Mouse (Mus musculus): ENCODE results near the gene Dclk1. TPM values are rescaled to one million over a fixed set of nuclear protein-coding genes. Genes with fewer than 3 reads are reported as not detected.
A peak's percentile ranks its signal among the peaks of the same experiment; 100 is the strongest.
"Not testable (repeated sequence)": the region's sequence is repeated elsewhere in the genome, so short reads cannot be mapped to it uniquely, and the experiment has no call there.

Gene Dclk1
- 47.9 and 62.8 TPM in 2 replicates for polyA plus RNA-seq (2016; fragmentation: Nextera tagmentation; extraction: Ambion mirVana)

DNA sequence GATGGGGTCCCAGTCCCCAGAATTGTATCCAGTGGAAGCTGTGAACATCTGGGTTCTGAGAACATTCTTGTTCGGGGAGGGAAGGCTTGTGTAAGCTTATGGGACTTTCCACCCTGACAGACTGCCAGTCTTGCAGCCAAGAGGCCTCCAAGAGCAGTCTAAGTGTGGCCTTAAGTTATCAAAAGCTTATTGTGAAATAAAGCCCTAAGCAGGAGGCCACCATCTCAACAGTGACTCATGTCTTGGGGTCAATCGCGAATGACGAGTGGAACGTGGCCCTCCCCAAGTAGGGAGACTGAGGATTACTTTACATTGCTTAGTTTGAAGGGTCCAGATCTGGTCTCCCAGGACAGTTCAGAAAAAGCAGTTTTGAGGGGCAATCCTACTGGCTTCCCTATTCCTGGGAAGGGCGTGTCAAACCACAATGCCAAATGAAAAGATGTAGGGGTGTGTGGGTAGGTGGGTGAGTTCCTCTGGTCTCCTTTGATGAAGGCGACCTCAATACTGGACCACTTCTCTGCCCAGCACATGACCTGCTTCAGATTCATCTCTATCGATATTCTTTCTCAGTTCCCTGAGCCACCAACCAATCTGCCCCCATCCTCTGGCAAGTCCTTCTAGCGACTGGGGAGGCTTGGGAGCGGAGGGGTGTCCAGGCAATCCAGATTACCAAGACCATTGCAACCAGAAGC, at the start of gene Dclk1:
TSS of gene Dclk1 (plus strand) at position 635 of the 692 bp plus-strand sequence.
- Histone ChIP-seq H3K27ac (peak within 1 kb of the TSS; percentile 72), H3K4me2 (peak within 1 kb of the TSS; percentile 92), H3K4me3 (replicated peaks) (peak within 1 kb of the TSS; percentile 75), H3K9me3 (no peaks in the 10 kb centered on the region), H3K36me3 (no peaks in the 10 kb centered on the region), H3K9ac (replicated peaks) (peak within 1 kb of the TSS; percentile 86), H3K27me3 (peaks cover 5% of the 10 kb centered on the region; the same call in 1 of the 2 replicates), H3K4me1 (replicated peaks) (peaks cover 19% of the 10 kb centered on the region)
- WGBS: 42% methylated on average over 10 of the region's 10 CpGs
- peak; percentile 45 for ATAC-seq (ENCODE audit: insufficient number of reproducible peaks, insufficient read depth, low FRiP score, low TSS enrichment, low read depth)

DNA sequence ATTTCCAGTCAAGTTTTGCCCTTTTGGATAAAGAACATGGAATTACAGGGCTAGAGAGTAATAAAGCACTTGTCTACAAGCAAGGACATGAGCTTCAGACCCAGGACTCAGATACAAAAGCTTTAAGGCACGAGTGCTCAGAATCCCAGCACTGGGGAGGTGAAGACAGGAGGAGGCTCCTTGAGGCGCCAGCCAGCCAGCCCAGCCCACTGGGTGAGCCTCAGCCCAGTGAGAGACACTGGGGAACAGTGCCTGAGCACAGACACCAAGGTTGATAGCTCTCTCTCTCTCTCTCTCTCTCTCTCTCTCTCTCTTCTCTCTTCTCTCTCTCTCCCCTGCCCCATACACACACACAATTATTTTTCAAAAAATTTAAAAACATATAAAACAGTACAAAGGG, 48.8 kb upstream of the Dclk1 start:
- H3K27ac ChIP-seq: no peak overlapping the region
- H3K36me3 ChIP-seq: no peaks in the 10 kb centered on the region
- H3K9ac ChIP-seq (replicated peaks): no peak overlapping the region
- H3K4me2 ChIP-seq: no peak overlapping the region
- H3K9me3 ChIP-seq: no peaks in the 10 kb centered on the region
- ATAC-seq (ENCODE audit: insufficient number of reproducible peaks, insufficient read depth, low FRiP score, low TSS enrichment, low read depth): no peak
- no peaks in the 10 kb centered on the region for H3K27me3 ChIP-seq
- no peaks in the 10 kb centered on the region for H3K4me1 ChIP-seq (replicated peaks)
- H3K4me3 ChIP-seq (replicated peaks): no peak overlapping the region
- WGBS: 46% methylated on average over 2 of the region's 2 CpGs

GRCm38 (mm10) chr3:55194792-55195191, 47.4 kb upstream of the Dclk1 start:
- 91% methylated on average over 8 of the region's 8 CpGs for whole genome bisulfite sequencing
- ATAC-seq (ENCODE audit: insufficient number of reproducible peaks, insufficient read depth, low FRiP score, low TSS enrichment, low read depth): no peak
- no peak overlapping the region for H3K4me3 ChIP-seq (replicated peaks)
- no peaks in the 10 kb centered on the region for H3K4me1 ChIP-seq (replicated peaks)
- no peaks in the 10 kb centered on the region for H3K27me3 ChIP-seq
- no peaks in the 10 kb centered on the region for H3K9me3 ChIP-seq
- no peaks in the 10 kb centered on the region for H3K36me3 ChIP-seq
- no peak overlapping the region for H3K27ac ChIP-seq
- H3K4me2 ChIP-seq: no peak overlapping the region
- H3K9ac ChIP-seq (replicated peaks): no peak overlapping the region

DNA sequence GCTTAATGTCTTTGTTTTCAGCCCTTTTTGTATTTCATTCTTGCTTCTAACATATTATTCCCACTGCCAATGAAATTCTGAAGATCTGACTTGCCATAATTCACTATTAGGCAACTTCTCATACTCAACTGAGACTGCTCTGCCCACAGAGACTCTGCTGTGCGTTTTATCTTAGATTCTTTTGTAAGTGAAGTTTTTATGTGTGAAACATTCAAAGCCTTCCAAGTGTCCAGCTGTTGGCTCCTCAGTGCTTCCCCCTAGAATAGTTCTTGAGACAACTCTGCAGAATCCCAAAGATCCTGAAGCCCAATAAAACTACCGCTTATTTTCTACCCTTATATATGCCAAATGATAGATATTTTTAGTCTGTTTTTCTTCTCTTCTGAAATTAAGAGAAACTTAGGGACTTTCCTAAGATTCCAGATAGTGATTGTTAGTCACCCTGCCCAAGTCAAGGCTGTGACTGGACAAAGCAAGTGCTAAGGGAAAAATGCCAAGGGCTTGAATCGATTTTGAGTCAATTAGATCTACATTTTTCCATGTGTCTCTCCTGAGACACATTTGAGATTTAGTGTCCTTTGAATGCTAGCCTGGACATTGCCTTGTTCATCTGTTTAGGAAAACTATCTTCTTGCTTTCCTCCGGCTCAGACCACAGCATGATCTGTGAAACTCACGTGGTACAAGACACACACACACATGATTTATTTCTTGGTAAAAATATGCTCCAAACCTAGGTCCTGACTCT, 46.4 kb upstream of the Dclk1 start:
- Histone ChIP-seq H3K36me3 (no peaks in the 10 kb centered on the region), H3K4me2 (no peak overlapping the region), H3K27ac (no peak overlapping the region), H3K27me3 (no peaks in the 10 kb centered on the region), H3K4me3 (replicated peaks) (no peak overlapping the region), H3K4me1 (replicated peaks) (no peaks in the 10 kb centered on the region), H3K9ac (replicated peaks) (no peak overlapping the region), H3K9me3 (no peaks in the 10 kb centered on the region)
- 89% methylated on average over 5 of the region's 5 CpGs for WGBS
- no peak for ATAC-seq (ENCODE audit: insufficient number of reproducible peaks, insufficient read depth, low FRiP score, low TSS enrichment, low read depth)

GRCm38 (mm10) chr3:55196328-55196710, 45.8 kb upstream of the Dclk1 start:
- H3K4me2 ChIP-seq: no peak overlapping the region
- no peaks in the 10 kb centered on the region for H3K4me1 ChIP-seq (replicated peaks)
- no peaks in the 10 kb centered on the region for H3K27me3 ChIP-seq
- H3K9me3 ChIP-seq: no peaks in the 10 kb centered on the region
- no peaks in the 10 kb centered on the region for H3K36me3 ChIP-seq
- 93% methylated on average over 2 of the region's 2 CpGs for WGBS
- no peak overlapping the region for H3K4me3 ChIP-seq (replicated peaks)
- no peak for ATAC-seq (ENCODE audit: insufficient number of reproducible peaks, insufficient read depth, low FRiP score, low TSS enrichment, low read depth)
- no peak overlapping the region for H3K9ac ChIP-seq (replicated peaks)
- H3K27ac ChIP-seq: no peak overlapping the region

GRCm38 (mm10) chr3:55203621-55204020, 38.5 kb upstream of the Dclk1 start:
- H3K36me3 ChIP-seq; H3K4me2 ChIP-seq; H3K4me1 ChIP-seq (replicated peaks); H3K27me3 ChIP-seq; H3K27ac ChIP-seq; H3K4me3 ChIP-seq (replicated peaks); H3K9ac ChIP-seq (replicated peaks); H3K9me3 ChIP-seq; ATAC-seq (ENCODE audit: insufficient number of reproducible peaks, insufficient read depth, low FRiP score, low TSS enrichment, low read depth): not testable (repeated sequence)
- 91% methylated on average over 11 of the region's 11 CpGs for WGBS

DNA sequence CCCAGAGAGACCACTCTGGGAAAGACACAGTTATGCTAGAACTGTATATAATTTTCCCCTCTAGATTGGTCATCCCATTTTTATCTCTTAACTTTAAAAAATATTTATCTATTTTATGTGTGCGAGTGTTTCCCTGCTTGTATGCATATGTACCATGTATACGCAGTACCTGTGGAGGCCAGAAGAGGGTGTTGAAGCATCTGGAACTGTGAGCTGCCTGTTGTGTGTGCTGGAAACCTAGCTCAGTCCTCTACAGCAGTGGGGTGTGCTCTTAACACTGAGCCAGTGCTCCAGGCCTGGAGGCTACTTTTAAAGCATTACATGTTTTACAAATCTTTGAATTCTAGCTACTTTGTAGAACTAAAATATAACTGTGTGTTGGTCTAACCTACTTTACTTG, 35.8 kb upstream of the Dclk1 start:
- 93% methylated on average over 2 of the region's 2 CpGs for WGBS
- Histone ChIP-seq H3K27me3 (no peaks in the 10 kb centered on the region), H3K9ac (replicated peaks) (no peak overlapping the region), H3K9me3 (0 out of 2 replicates have a peak, but pooled peaks cover 6% of the 10 kb centered on the region), H3K27ac (no peak overlapping the region), H3K4me2 (no peak overlapping the region), H3K36me3 (no peaks in the 10 kb centered on the region), H3K4me1 (replicated peaks) (no peaks in the 10 kb centered on the region), H3K4me3 (replicated peaks) (no peak overlapping the region)
- no peak for ATAC-seq (ENCODE audit: insufficient number of reproducible peaks, insufficient read depth, low FRiP score, low TSS enrichment, low read depth)

DNA sequence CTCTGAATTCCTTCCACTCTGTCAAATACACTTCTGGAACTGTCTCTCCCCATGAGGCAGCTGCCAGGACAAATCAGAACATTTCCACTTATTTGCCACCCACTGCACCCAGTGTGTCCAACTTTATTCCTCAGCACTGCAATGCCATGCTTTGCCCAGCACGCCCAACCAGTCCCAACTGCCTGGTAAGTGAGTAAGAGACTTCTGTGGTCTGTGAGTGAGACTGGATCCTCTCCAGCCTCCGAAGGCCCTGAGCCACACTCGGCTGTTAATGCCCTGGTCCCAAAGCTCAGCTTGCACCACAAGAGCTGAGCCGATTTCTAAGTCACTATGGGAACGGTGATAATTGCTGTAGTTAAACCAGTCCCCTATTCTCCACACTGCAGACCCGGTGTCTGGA, 34.5 kb upstream of the Dclk1 start:
- Histone ChIP-seq H3K36me3 (no peaks in the 10 kb centered on the region), H3K4me2 (no peak overlapping the region), H3K9me3 (0 out of 2 replicates have a peak, but pooled peaks cover 6% of the 10 kb centered on the region), H3K27me3 (no peaks in the 10 kb centered on the region), H3K4me1 (replicated peaks) (no peaks in the 10 kb centered on the region), H3K4me3 (replicated peaks) (no peak overlapping the region), H3K27ac (no peak overlapping the region), H3K9ac (replicated peaks) (no peak overlapping the region)
- ATAC-seq (ENCODE audit: insufficient number of reproducible peaks, insufficient read depth, low FRiP score, low TSS enrichment, low read depth): no peak
- WGBS: 40% methylated on average over 6 of the region's 6 CpGs

DNA sequence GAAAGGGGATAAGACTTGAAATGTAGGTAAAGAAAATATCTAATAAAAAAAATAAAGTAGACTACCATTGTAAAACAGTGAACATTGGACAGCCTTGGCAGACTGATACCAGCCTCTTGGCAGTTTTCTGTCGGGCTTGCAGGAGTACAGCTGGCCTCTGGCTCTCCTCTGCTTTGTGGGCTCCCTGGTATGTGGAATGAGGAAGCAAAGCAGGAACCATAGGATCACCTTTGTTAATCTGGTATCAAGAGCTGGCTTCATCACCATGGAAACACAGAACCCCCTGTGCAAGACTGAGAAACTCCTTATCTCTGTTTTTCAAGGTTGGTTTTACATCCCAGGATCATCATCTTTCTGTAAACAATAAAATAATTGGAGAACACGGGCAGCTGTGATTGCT, 29.9 kb upstream of the Dclk1 start:
- Histone ChIP-seq H3K9me3 (no peaks in the 10 kb centered on the region), H3K27ac (no peak overlapping the region), H3K4me1 (replicated peaks) (no peaks in the 10 kb centered on the region), H3K4me2 (no peak overlapping the region), H3K36me3 (no peaks in the 10 kb centered on the region), H3K9ac (replicated peaks) (no peak overlapping the region), H3K27me3 (no peaks in the 10 kb centered on the region), H3K4me3 (replicated peaks) (no peak overlapping the region)
- WGBS: 52% methylated on average over 2 of the region's 2 CpGs
- ATAC-seq (ENCODE audit: insufficient number of reproducible peaks, insufficient read depth, low FRiP score, low TSS enrichment, low read depth): no peak

GRCm38 (mm10) chr3:55213785-55214184, 28.4 kb upstream of the Dclk1 start:
- Histone ChIP-seq H3K27me3 (no peaks in the 10 kb centered on the region), H3K9me3 (no peaks in the 10 kb centered on the region), H3K4me1 (replicated peaks) (no peaks in the 10 kb centered on the region), H3K4me3 (replicated peaks) (no peak overlapping the region), H3K27ac (no peak overlapping the region), H3K9ac (replicated peaks) (no peak overlapping the region), H3K36me3 (no peaks in the 10 kb centered on the region), H3K4me2 (no peak overlapping the region)
- 57% methylated on average over 4 of the region's 4 CpGs for WGBS
- ATAC-seq (ENCODE audit: insufficient number of reproducible peaks, insufficient read depth, low FRiP score, low TSS enrichment, low read depth): no peak

GRCm38 (mm10) chr3:55214413-55214812, 27.8 kb upstream of the Dclk1 start:
- Histone ChIP-seq H3K9ac (replicated peaks) (no peak overlapping the region), H3K27ac (no peak overlapping the region), H3K4me1 (replicated peaks) (no peaks in the 10 kb centered on the region), H3K36me3 (no peaks in the 10 kb centered on the region), H3K4me2 (no peak overlapping the region), H3K4me3 (replicated peaks) (no peak overlapping the region), H3K27me3 (no peaks in the 10 kb centered on the region), H3K9me3 (no peaks in the 10 kb centered on the region)
- no peak for ATAC-seq (ENCODE audit: insufficient number of reproducible peaks, insufficient read depth, low FRiP score, low TSS enrichment, low read depth)
- WGBS: 82% methylated on average over 6 of the region's 6 CpGs
